Mouse (Mus musculus): ENCODE measurements around the gene Gm45713. TPM values are rescaled to one million over a fixed set of nuclear protein-coding genes. Genes with fewer than 3 reads are reported as not detected.
"Not testable (repeated sequence)": the region's sequence is repeated elsewhere in the genome, so short reads cannot be mapped to it uniquely, and the experiment has no call there.

Gm45713 gene
- polyA plus RNA-seq, 1 experiment from 2014 or later, result 0.22 TPM

GRCm38 (mm10) chr7:45174567-45175280 is 38.7 kb upstream of the Gm45713 start:
- Histone ChIP-seq H3K4me2 (peak overlapping the region; percentile 35), H3K27me3 (replicated peaks) (peaks cover 94% of the 10 kb centered on the region), H3K36me3 (peaks cover 3% of the 10 kb centered on the region; the same call in 1 of the 2 replicates), H3K9ac (no peak overlapping the region; the same call in 1 of the 2 replicates), H3K4me1 (replicated peaks) (peaks cover 16% of the 10 kb centered on the region), H3K9me3 (replicated peaks) (peaks cover 33% of the 10 kb centered on the region), H3K4me3 (peak overlapping the region; percentile 7; the same call in 1 of the 2 replicates), H3K27ac (ENCODE audit: poor library complexity, severe bottlenecking) (no peak overlapping the region)
- WGBS, result 5% methylated on average over 29 of the region's 29 CpGs
- ATAC-seq (ENCODE audit: insufficient number of reproducible peaks, low FRiP score), result no peak

DNA sequence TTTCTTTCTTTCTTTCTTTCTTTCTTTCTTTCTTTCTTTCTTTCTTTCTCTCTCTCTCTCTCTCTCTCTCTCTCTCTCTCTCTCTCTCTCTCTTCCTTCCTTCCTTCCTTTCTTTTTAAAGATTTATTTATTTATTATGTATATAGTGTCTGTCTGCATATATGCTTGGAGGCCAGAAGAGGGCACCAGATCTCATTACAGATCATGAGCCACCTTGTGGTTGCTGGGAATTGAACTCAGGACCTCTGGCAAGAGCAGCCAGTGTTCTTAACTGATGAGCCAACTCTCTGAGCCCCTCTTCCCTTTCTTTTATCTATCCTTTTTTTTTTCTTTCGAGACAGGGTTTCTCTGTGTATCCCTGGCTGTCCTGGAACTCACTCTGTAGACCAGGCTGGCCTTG is 37.7 kb upstream of the Gm45713 start:
- H3K27ac ChIP-seq (ENCODE audit: poor library complexity, severe bottlenecking); H3K4me3 ChIP-seq; H3K9ac ChIP-seq; ATAC-seq (ENCODE audit: insufficient number of reproducible peaks, low FRiP score); H3K4me2 ChIP-seq: not testable (repeated sequence)
- Histone ChIP-seq H3K9me3 (replicated peaks) (peaks cover 43% of the 10 kb centered on the region), H3K27me3 (replicated peaks) (peaks cover 94% of the 10 kb centered on the region), H3K36me3 (peaks cover 12% of the 10 kb centered on the region; the same call in 1 of the 2 replicates), H3K4me1 (replicated peaks) (peaks cover 16% of the 10 kb centered on the region)
- WGBS, result 53% methylated on average over 1 of the region's 1 CpGs

- H3K9me3 ChIP-seq (replicated peaks), result peaks cover 49% of the 10 kb centered on the region
- no peak overlapping the region for H3K4me2 ChIP-seq
- no peak for ATAC-seq (ENCODE audit: insufficient number of reproducible peaks, low FRiP score)
- H3K27ac ChIP-seq (ENCODE audit: poor library complexity, severe bottlenecking), result no peak overlapping the region
- H3K36me3 ChIP-seq, result peaks cover 12% of the 10 kb centered on the region; the same call in 1 of the 2 replicates
- H3K4me1 ChIP-seq (replicated peaks), result peaks cover 16% of the 10 kb centered on the region
- peaks cover 94% of the 10 kb centered on the region for H3K27me3 ChIP-seq (replicated peaks)
- 56% methylated on average over 7 of the region's 7 CpGs for WGBS
- H3K9ac ChIP-seq, result no peak overlapping the region
- no peak overlapping the region for H3K4me3 ChIP-seq
Observed at GRCm38 (mm10) chr7:45172974-45173373, 36.9 kb upstream of the Gm45713 start.

DNA sequence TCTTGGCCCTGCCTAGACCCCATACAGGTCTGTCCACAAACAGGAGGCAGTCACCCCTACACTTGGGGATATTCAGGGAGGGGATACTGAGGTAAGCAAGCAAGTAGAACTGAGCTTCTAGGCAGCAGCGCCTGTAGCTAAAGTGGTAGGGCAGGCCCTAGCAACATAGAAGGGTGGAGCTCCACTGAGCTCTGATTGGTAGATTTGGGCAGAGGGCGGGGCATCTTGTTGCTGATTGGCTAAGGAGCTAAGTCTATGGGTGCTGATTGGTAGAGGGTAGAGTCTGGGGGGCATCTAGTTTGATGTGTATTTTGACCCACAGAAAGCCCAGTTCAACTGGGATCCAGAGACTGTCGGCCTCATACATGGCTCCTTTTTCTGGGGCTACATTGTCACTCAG is 33.5 kb upstream of the Gm45713 start:
- Histone ChIP-seq H3K9ac (no peak overlapping the region), H3K27me3 (replicated peaks) (peaks cover 94% of the 10 kb centered on the region), H3K4me3 (no peak overlapping the region), H3K4me2 (no peak overlapping the region), H3K9me3 (replicated peaks) (peaks cover 49% of the 10 kb centered on the region), H3K4me1 (replicated peaks) (peaks cover 6% of the 10 kb centered on the region; the same call in 1 of the 2 replicates), H3K27ac (ENCODE audit: poor library complexity, severe bottlenecking) (no peak overlapping the region), H3K36me3 (peaks cover 12% of the 10 kb centered on the region; the same call in 1 of the 2 replicates)
- ATAC-seq (ENCODE audit: insufficient number of reproducible peaks, low FRiP score), result no peak
- WGBS, result 85% methylated on average over 3 of the region's 3 CpGs

DNA sequence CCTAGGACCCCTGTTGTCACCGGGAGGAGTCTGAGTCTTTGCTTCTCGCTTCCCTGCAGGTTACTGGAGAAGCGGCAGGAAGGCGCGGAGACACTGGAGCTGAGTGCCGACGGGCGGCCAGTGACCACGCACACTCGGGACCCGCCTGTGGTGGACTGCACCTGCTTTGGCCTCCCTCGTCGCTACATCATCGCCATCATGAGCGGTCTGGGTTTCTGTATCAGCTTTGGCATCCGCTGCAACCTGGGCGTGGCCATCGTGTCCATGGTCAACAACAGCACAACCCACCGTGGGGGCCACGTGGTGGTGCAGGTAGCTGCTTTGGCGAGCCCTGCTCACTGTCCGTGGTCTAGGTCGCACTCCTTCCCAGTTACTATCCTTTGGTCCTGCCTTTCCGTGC is 32.6 kb upstream of the Gm45713 start:
- H3K9me3 ChIP-seq (replicated peaks), result peaks cover 49% of the 10 kb centered on the region
- no peak overlapping the region for H3K27ac ChIP-seq (ENCODE audit: poor library complexity, severe bottlenecking)
- 6% methylated on average over 24 of the region's 24 CpGs for WGBS
- ATAC-seq (ENCODE audit: insufficient number of reproducible peaks, low FRiP score), result no peak
- peaks cover 15% of the 10 kb centered on the region for H3K4me1 ChIP-seq (replicated peaks)
- H3K4me3 ChIP-seq, result peak overlapping the region; percentile 10; the same call in 1 of the 2 replicates
- H3K36me3 ChIP-seq, result peaks cover 12% of the 10 kb centered on the region; the same call in 1 of the 2 replicates
- no peak overlapping the region for H3K4me2 ChIP-seq
- H3K27me3 ChIP-seq (replicated peaks), result peaks cover 95% of the 10 kb centered on the region
- H3K9ac ChIP-seq, result no peak overlapping the region

DNA sequence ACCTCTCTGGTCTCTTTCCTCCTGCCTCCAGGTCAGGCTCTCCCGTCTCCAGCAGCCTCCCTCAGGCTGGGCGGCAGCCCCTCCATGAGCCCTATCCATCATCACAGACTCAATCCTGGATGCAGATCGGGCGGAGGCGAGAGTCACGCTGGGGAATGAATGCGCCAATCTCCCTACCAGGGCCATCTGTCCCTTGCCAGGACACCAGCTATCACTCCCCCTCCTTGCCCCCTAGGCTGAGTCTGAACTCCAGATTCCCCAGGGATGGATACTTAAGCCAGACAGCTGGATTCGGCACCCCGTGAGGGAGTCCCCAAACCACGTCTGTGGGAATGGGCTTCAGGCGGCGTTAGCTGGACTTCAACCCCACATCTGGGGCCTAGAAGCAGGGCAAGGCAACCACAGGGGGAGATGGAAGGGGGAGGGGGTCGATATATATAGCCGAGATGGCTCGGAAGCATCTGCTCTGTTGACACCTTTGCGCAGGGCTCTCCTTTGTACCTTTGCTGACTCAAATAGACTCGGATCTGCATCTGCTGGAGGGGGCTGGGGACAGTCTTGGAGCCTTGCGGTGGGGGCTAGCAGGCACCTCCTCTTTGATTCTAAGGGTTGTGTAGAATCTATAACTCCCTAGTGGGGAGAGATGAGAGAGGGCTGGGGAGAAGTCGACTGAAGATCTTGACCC is 31.9 kb upstream of the Gm45713 start:
- H3K4me3 ChIP-seq, result no peak overlapping the region
- H3K9ac ChIP-seq, result no peak overlapping the region
- no peak overlapping the region for H3K4me2 ChIP-seq
- peaks cover 12% of the 10 kb centered on the region; the same call in 1 of the 2 replicates for H3K36me3 ChIP-seq
- peaks cover 16% of the 10 kb centered on the region for H3K4me1 ChIP-seq (replicated peaks)
- no peak overlapping the region for H3K27ac ChIP-seq (ENCODE audit: poor library complexity, severe bottlenecking)
- no peak for ATAC-seq (ENCODE audit: insufficient number of reproducible peaks, low FRiP score)
- H3K27me3 ChIP-seq (replicated peaks), result peaks cover 97% of the 10 kb centered on the region
- H3K9me3 ChIP-seq (replicated peaks), result peaks cover 47% of the 10 kb centered on the region
- WGBS, result 5% methylated on average over 19 of the region's 19 CpGs

GRCm38 (mm10) chr7:45166950-45167401 is 30.9 kb upstream of the Gm45713 start:
- ATAC-seq (ENCODE audit: insufficient number of reproducible peaks, low FRiP score), result no peak
- WGBS, result 30% methylated on average over 9 of the region's 10 CpGs

DNA sequence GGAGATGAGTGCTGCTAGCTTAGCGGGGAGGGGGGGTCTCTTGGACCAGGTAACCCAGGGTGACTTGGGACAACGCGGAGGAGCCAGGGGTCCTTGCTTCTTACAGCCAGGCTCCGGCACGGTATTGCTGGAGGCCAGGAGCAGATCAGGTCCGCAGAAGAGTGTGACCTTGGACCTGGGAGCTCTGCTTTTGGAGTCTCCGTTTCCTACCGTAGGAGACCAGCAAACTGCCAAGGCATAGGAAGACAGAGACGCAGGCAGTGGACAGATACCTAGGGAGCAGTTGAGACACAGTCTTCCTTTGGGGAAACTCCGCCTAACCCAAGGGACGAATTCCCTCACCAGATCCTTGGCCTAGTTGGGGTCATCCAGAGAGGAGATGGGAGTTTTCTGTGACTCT is 29.7 kb upstream of the Gm45713 start:
- Histone ChIP-seq H3K36me3 (peaks cover 16% of the 10 kb centered on the region), H3K4me2 (no peak overlapping the region), H3K9me3 (replicated peaks) (peaks cover 25% of the 10 kb centered on the region), H3K27ac (ENCODE audit: poor library complexity, severe bottlenecking) (no peak overlapping the region), H3K9ac (no peak overlapping the region), H3K4me3 (no peak overlapping the region), H3K4me1 (replicated peaks) (peaks cover 25% of the 10 kb centered on the region), H3K27me3 (replicated peaks) (peaks cover 81% of the 10 kb centered on the region)
- ATAC-seq (ENCODE audit: insufficient number of reproducible peaks, low FRiP score), result no peak
- WGBS, result 48% methylated on average over 11 of the region's 11 CpGs

More at GRCm38 (mm10) chr7:45166950-45167401, 30.9 kb upstream of the Gm45713 start:
- Histone ChIP-seq H3K9ac (no peak overlapping the region), H3K27me3 (replicated peaks) (peaks cover 92% of the 10 kb centered on the region), H3K36me3 (peaks cover 12% of the 10 kb centered on the region; the same call in 1 of the 2 replicates), H3K9me3 (replicated peaks) (peaks cover 38% of the 10 kb centered on the region), H3K4me1 (replicated peaks) (peaks cover 22% of the 10 kb centered on the region), H3K4me3 (no peak overlapping the region), H3K4me2 (no peak overlapping the region), H3K27ac (ENCODE audit: poor library complexity, severe bottlenecking) (no peak overlapping the region)

GRCm38 (mm10) chr7:45164833-45165232 is 28.8 kb upstream of the Gm45713 start:
- H3K4me1 ChIP-seq (replicated peaks), result peaks cover 25% of the 10 kb centered on the region
- H3K9me3 ChIP-seq (replicated peaks), result peaks cover 17% of the 10 kb centered on the region
- H3K27me3 ChIP-seq (replicated peaks), result peaks cover 74% of the 10 kb centered on the region
- 53% methylated on average over 5 of the region's 5 CpGs for WGBS
- no peak overlapping the region; the same call in 1 of the 2 replicates for H3K4me2 ChIP-seq
- ATAC-seq (ENCODE audit: insufficient number of reproducible peaks, low FRiP score), result no peak
- peaks cover 23% of the 10 kb centered on the region for H3K36me3 ChIP-seq
- no peak overlapping the region for H3K4me3 ChIP-seq
- no peak overlapping the region for H3K27ac ChIP-seq (ENCODE audit: poor library complexity, severe bottlenecking)
- no peak overlapping the region for H3K9ac ChIP-seq

- H3K9ac ChIP-seq, result peak within 1 kb of the TSS; percentile 72
- H3K9me3 ChIP-seq (replicated peaks), result peaks cover 7% of the 10 kb centered on the region
- 1% methylated on average over 40 of the region's 41 CpGs for WGBS
- H3K27ac ChIP-seq (ENCODE audit: poor library complexity, severe bottlenecking), result no peak within 1 kb of the TSS
- H3K4me1 ChIP-seq (replicated peaks), result peaks cover 25% of the 10 kb centered on the region
- peaks cover 65% of the 10 kb centered on the region for H3K27me3 ChIP-seq (replicated peaks)
- H3K4me2 ChIP-seq, result peak within 1 kb of the TSS; percentile 79
- ATAC-seq (ENCODE audit: insufficient number of reproducible peaks, low FRiP score), result peak; percentile 43; the same call in 1 of the 2 replicates
- H3K4me3 ChIP-seq, result peak within 1 kb of the TSS; percentile 51
- H3K36me3 ChIP-seq, result peaks cover 23% of the 10 kb centered on the region
Observed at GRCm38 (mm10) chr7:45163735-45164490, 27.9 kb upstream of the Gm45713 start, which contains the start of gene Slc17a7. Gene Slc17a7 (plus strand): TSS chr7:45163949.

Measured in heart, embryonic 12.5 days (tissue).